Mouse (Mus musculus) embryo, embryonic 9.5 days (tissue): ENCODE measurements around the gene Olfr1472.
"Not testable (repeated sequence)": the region's sequence is repeated elsewhere in the genome, so short reads cannot be mapped to it uniquely, and the experiment has no call there.

ENCODE experiments used
- DNase-seq: peaks from one replicate; pipeline ENCODE4 v3.0.0-alpha.2; 2017; ENCODE audit errors: extremely low spot score

The Olfr1472 gene

DNA sequence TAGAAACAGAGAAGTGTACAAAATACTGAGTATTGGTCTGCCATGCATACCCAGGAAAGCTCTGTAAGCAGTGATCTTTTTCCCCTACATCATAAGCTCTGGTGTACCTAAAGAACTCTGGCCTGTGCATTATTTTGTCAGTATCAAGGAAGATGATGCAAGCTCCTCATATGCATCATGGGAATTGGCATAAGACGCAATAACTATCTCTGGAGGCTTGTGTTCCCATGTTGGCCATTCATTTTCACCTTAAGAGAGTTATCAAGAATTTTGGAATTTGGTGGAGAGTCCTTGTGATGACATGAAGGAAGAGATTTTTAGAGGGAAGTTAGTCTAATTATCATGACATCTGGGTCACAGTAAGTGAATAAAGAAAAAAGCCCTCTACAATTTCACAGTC is at the start of gene Olfr1472:
Olfr1472 (minus strand) TSS at position 101 of the 400 bp plus-strand sequence.
- DNase-seq = no peak

DNA sequence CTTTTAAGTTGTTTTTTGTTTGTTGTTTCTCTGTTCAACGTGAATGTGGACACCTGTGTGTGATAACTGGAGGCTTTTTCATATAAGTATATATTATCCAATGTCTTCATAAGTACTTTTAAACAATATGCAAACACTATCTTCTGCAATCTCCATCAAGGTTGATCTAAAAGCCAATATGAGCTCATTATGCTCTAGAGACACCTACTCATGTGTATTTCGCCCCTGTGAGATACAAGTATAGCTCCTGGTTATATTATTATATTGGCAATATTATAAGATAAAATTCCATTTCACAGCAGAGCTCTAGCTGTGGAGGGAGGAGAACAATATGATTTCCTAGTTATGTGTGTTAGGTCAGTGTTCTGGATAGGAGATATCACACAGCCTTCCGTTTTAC is 44.4 kb upstream of the Olfr1472 start, which contains the start of gene Olfr1477:
Olfr1477 (plus strand) TSS at position 301 of the 400 bp plus-strand sequence.
- no peak for DNase-seq

DNA sequence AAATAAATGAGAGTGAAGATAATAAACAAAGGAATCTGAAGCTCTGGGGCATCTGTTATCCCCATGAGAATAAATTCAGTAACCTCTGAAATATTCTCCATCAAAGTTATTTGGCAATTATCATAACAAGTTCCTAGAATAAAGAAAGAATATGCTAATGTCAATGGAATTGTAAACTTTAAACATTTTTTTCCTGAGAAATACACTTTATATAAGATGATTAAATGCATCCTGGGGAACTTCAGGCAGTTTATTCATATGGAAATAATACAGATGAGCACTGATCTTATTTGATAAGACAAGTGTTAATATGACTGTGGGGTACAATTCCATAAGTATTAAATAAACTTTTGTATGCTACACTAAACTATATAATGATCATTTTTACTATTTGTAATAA is 24.2 kb upstream of the Olfr1472 start, which contains the start of gene Olfr1475:
Olfr1475 (minus strand) TSS at position 101 of the 400 bp plus-strand sequence.
- no peak for DNase-seq

DNA sequence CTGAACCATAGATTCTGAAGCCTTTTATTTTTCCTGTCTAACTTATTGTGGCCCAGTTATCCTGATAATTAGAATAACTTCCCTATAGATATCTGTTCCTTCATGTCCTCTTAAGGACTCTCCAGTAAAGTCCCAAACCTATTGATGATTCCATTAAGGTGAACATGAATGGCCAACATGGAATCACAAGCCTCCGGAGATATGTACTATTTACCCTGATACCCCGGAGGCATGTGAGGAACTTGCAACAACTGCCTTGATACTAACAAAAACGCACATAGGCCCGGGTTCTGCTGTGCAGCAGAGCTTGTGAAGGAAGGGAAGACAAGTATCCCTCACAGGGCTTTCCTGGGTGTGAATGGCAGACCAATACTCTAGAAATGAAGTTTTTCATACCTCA is 13.4 kb upstream of the Olfr1472 start, which contains the start of gene Olfr1474:
Olfr1474 (plus strand) TSS at position 301 of the 400 bp plus-strand sequence.
- DNase-seq = not testable (repeated sequence)

DNA sequence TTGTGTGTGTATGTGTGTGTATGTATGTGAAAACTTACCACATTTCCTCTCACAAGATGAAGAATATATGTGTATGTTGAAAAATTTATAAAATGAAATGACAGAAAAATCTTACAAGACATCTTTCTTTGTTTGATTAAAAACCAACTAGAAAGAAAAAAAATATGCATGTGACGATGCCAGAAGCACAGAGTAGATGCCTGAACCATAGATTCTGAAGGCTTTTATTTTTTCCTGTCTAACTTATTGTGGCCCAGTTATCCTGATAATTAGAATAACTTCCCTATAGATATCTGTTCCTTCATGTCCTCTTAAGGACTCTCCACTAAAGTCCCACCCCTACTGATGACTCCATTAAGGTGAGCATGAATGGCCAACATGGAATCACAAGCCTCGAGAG is 12.8 kb downstream of the Olfr1472 start, which contains the start of gene Olfr1471:
Olfr1471 (plus strand) TSS at position 301 of the 400 bp plus-strand sequence.
- DNase-seq = not testable (repeated sequence)

DNA sequence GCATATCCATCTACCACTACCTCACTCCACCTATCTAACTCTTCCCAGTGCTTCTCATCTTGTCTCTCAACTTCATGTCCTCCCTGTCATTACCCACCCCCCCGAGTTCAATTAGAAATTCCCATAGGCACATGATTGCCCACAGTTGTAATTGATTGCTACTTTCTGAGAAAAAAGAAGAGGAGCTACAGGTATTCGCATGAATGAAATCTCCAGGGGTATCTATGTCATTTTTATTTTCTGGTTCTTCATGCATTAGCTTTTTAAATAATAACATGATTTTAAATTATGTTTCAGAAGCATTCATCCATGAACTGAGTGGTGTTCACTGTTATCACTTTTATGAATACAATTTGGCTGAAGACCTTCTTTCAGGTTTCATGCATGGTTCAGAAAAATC is 48.3 kb downstream of the Olfr1472 start, which contains the start of gene Olfr1469:
Olfr1469 (plus strand) TSS at position 301 of the 400 bp plus-strand sequence.
- DNase-seq = no peak
